Mouse (Mus musculus): ENCODE measurements around the gene Pacsin2. TPM values are rescaled to one million over a fixed set of nuclear protein-coding genes. Genes with fewer than 3 reads are reported as not detected.
"Not testable (repeated sequence)": the region's sequence is repeated elsewhere in the genome, so short reads cannot be mapped to it uniquely, and the experiment has no call there.

The Pacsin2 gene
- polyA plus RNA-seq, 1 experiment from 2014 or later = 47.9 TPM

- H3K4me3 ChIP-seq (ENCODE audit: low read depth, low read length) = no peak overlapping the region
- no peak overlapping the region for H3K27ac ChIP-seq (ENCODE audit: low read length)
- H3K4me2 ChIP-seq (ENCODE audit: low read depth, low read length) = no peak overlapping the region
- no peaks in the 10 kb centered on the region for H3K27me3 ChIP-seq (ENCODE audit: control insufficient read depth, insufficient read depth, low read depth, low read length)
- no peaks in the 10 kb centered on the region for H3K36me3 ChIP-seq (ENCODE audit: control insufficient read depth, insufficient read depth)
- no peak overlapping the region for H3K9ac ChIP-seq (ENCODE audit: low read depth, low read length)
- no peaks in the 10 kb centered on the region for H3K9me3 ChIP-seq (replicated peaks; ENCODE audit: control insufficient read depth, low read length)
- ATAC-seq (ENCODE audit: low read depth) = no peak
- WGBS (ENCODE audit: insufficient replicate concordance) = 64% methylated on average over 8 of the region's 8 CpGs
- peaks cover 17% of the 10 kb centered on the region for H3K4me1 ChIP-seq (ENCODE audit: control insufficient read depth, low read depth, low read length)
These were observed 6.0 kb upstream of the Pacsin2 start for GRCm38 (mm10) chr15:83470443-83470842.

DNA sequence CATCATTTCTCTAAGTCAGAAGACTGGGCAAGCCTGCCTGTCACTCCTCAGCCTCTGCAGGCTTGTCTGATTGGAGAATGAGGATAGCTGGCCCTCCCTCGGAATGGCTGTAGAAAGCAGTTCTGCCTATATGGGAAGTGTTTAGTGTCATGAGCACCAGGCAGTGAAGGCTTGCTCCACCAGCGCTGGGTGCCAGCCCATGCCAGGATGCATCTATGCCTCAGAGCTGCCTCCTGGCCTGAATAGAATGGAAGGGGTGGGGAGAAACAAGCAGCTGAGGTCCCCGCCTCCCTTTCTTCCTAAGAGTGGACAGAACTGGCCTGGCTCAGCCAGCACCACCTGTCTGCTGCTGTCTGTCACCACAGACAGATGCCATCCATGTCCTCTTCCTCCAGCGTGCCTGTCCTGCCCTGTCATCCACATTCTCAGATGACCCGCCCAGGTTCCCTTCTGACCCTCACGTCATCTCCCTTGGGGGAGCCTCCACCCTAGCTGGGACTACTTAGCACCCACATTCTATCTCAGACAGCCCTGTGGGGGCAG is 4.9 kb upstream of the Pacsin2 start:
- Histone ChIP-seq H3K27me3 (ENCODE audit: control insufficient read depth, insufficient read depth, low read depth, low read length) (no peaks in the 10 kb centered on the region), H3K4me1 (ENCODE audit: control insufficient read depth, low read depth, low read length) (peaks cover 17% of the 10 kb centered on the region), H3K9me3 (replicated peaks; ENCODE audit: control insufficient read depth, low read length) (no peaks in the 10 kb centered on the region), H3K4me2 (ENCODE audit: low read depth, low read length) (no peak overlapping the region), H3K27ac (ENCODE audit: low read length) (no peak overlapping the region), H3K36me3 (ENCODE audit: control insufficient read depth, insufficient read depth) (no peaks in the 10 kb centered on the region), H3K4me3 (ENCODE audit: low read depth, low read length) (no peak overlapping the region), H3K9ac (ENCODE audit: low read depth, low read length) (no peak overlapping the region)
- no peak for ATAC-seq (ENCODE audit: low read depth)
- 61% methylated on average over 6 of the region's 6 CpGs for WGBS (ENCODE audit: insufficient replicate concordance)

DNA sequence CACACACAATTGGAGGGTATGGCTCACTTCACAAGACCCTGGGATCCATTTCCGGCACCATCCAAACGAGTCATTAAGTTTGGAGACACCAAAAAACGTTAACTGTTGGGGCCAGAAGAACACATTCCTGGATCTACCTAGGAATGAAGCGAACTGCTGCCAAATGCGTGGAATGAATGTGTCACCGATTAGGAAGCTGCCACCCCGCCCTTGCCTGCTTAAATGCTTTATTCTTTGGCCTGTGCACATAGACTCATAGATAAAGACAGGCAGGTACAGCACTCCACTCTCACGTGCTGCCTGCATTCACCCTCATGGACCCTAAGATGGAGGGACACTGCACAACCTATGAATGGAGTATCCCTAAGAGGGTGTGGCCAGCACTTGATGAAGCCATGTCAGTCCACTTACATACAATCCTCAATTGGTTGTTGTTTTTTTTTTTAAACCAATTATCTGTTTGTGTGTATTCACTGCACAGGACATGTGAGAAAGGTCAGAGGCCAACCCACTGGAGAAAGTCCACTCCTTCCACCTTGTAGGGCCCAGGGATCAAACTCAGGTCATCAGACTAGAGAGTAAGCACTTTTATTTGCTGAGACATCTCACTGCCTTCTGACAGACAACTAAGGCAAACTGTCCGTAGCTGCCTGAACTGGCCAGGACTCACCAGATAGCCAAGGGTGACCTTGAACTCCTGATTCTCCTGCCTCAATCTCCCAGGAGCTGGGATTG is 3.0 kb upstream of the Pacsin2 start:
- H3K36me3 ChIP-seq (ENCODE audit: control insufficient read depth, insufficient read depth) = no peaks in the 10 kb centered on the region
- 66% methylated on average over 9 of the region's 9 CpGs for WGBS (ENCODE audit: insufficient replicate concordance)
- H3K4me3 ChIP-seq (ENCODE audit: low read depth, low read length) = no peak overlapping the region
- H3K4me1 ChIP-seq (ENCODE audit: control insufficient read depth, low read depth, low read length) = peaks cover 22% of the 10 kb centered on the region
- no peaks in the 10 kb centered on the region for H3K9me3 ChIP-seq (replicated peaks; ENCODE audit: control insufficient read depth, low read length)
- no peak overlapping the region for H3K4me2 ChIP-seq (ENCODE audit: low read depth, low read length)
- H3K27ac ChIP-seq (ENCODE audit: low read length) = no peak overlapping the region
- ATAC-seq (ENCODE audit: low read depth) = no peak
- no peaks in the 10 kb centered on the region for H3K27me3 ChIP-seq (ENCODE audit: control insufficient read depth, insufficient read depth, low read depth, low read length)
- no peak overlapping the region for H3K9ac ChIP-seq (ENCODE audit: low read depth, low read length)

- no peak for ATAC-seq (ENCODE audit: low read depth)
- no peak overlapping the region for H3K4me2 ChIP-seq (ENCODE audit: low read depth, low read length)
- H3K9me3 ChIP-seq (replicated peaks; ENCODE audit: control insufficient read depth, low read length) = no peaks in the 10 kb centered on the region
- no peak overlapping the region for H3K9ac ChIP-seq (ENCODE audit: low read depth, low read length)
- WGBS (ENCODE audit: insufficient replicate concordance) = 62% methylated on average over 4 of the region's 4 CpGs
- H3K4me1 ChIP-seq (ENCODE audit: control insufficient read depth, low read depth, low read length) = peaks cover 23% of the 10 kb centered on the region
- H3K36me3 ChIP-seq (ENCODE audit: control insufficient read depth, insufficient read depth) = no peaks in the 10 kb centered on the region
- H3K4me3 ChIP-seq (ENCODE audit: low read depth, low read length) = no peak overlapping the region
- no peak overlapping the region for H3K27ac ChIP-seq (ENCODE audit: low read length)
- no peaks in the 10 kb centered on the region for H3K27me3 ChIP-seq (ENCODE audit: control insufficient read depth, insufficient read depth, low read depth, low read length)
These were observed 1.9 kb upstream of the Pacsin2 start for GRCm38 (mm10) chr15:83466331-83466730.

- Histone ChIP-seq H3K4me1 (ENCODE audit: control insufficient read depth, low read depth, low read length) (peaks cover 26% of the 10 kb centered on the region), H3K4me2 (ENCODE audit: low read depth, low read length) (peak overlapping the region; percentile 54), H3K27me3 (ENCODE audit: control insufficient read depth, insufficient read depth, low read depth, low read length) (no peaks in the 10 kb centered on the region), H3K27ac (ENCODE audit: low read length) (peak overlapping the region; percentile 55; the same call in 1 of the 2 replicates), H3K9me3 (replicated peaks; ENCODE audit: control insufficient read depth, low read length) (no peaks in the 10 kb centered on the region), H3K36me3 (ENCODE audit: control insufficient read depth, insufficient read depth) (no peaks in the 10 kb centered on the region), H3K9ac (ENCODE audit: low read depth, low read length) (0 out of 2 replicates have a peak overlapping the region, but pooled peaks have one; percentile 4), H3K4me3 (ENCODE audit: low read depth, low read length) (peak overlapping the region; percentile 77)
- ATAC-seq (ENCODE audit: low read depth) = no peak
- 62% methylated on average over 19 of the region's 19 CpGs for WGBS (ENCODE audit: insufficient replicate concordance)
These were observed 672 bp upstream of the Pacsin2 start for GRCm38 (mm10) chr15:83464905-83465650.

DNA sequence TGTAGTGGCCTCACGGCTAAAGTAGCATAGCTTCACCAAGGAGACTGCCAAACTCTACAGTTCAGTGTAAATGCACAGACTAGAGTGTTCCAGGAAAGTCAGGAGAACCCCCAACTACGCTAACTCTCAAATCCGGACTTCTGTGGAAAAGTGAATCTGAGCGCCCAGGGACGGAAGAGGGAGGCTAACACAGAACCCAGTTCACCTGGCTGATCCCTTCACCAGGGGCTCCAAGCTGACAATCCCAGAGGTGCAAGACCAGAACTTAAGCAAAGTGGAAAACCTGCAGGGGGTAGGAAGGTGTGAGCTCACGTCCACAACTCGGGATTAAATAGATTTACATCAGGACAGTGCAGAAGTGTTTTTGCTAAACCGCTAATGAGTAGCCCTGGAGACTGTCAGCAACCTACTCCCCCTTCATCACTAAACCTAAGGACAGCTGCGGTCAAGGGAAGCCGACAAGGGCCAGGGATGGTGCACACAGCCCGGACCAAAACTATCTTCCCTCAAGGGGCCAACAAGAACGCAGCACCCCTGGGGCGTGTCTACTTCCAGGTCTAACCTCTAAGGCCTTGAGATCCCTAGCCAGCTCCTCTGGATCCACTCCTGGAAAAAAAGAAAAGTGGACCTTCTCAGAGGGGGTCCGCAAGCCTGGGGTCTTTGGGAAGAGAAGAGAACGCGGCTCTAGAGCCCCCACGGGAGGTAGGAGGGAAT is 880 bp downstream of the Pacsin2 start:
- Histone ChIP-seq H3K4me1 (ENCODE audit: control insufficient read depth, low read depth, low read length) (peaks cover 26% of the 10 kb centered on the region), H3K4me2 (ENCODE audit: low read depth, low read length) (peak overlapping the region; percentile 97), H3K4me3 (ENCODE audit: low read depth, low read length) (peak overlapping the region; percentile 77), H3K9ac (ENCODE audit: low read depth, low read length) (peak overlapping the region; percentile 79), H3K27ac (ENCODE audit: low read length) (peak overlapping the region; percentile 81), H3K36me3 (ENCODE audit: control insufficient read depth, insufficient read depth) (no peaks in the 10 kb centered on the region), H3K27me3 (ENCODE audit: control insufficient read depth, insufficient read depth, low read depth, low read length) (no peaks in the 10 kb centered on the region), H3K9me3 (replicated peaks; ENCODE audit: control insufficient read depth, low read length) (no peaks in the 10 kb centered on the region)
- no peak for ATAC-seq (ENCODE audit: low read depth)
- 12% methylated on average over 17 of the region's 17 CpGs for WGBS (ENCODE audit: insufficient replicate concordance)

- H3K4me3 ChIP-seq (ENCODE audit: low read depth, low read length) = peak overlapping the region; percentile 77; the same call in 1 of the 2 replicates
- not testable (repeated sequence) for H3K9ac ChIP-seq (ENCODE audit: low read depth, low read length); H3K27ac ChIP-seq (ENCODE audit: low read length); ATAC-seq (ENCODE audit: low read depth); H3K9me3 ChIP-seq (replicated peaks; ENCODE audit: control insufficient read depth, low read length); H3K27me3 ChIP-seq (ENCODE audit: control insufficient read depth, insufficient read depth, low read depth, low read length); H3K36me3 ChIP-seq (ENCODE audit: control insufficient read depth, insufficient read depth)
- peaks cover 26% of the 10 kb centered on the region for H3K4me1 ChIP-seq (ENCODE audit: control insufficient read depth, low read depth, low read length)
- WGBS (ENCODE audit: insufficient replicate concordance) = 84% methylated on average over 8 of the region's 8 CpGs
- H3K4me2 ChIP-seq (ENCODE audit: low read depth, low read length) = peak overlapping the region; percentile 97
These were observed 2.1 kb downstream of the Pacsin2 start for GRCm38 (mm10) chr15:83462349-83462748.

GRCm38 (mm10) chr15:83460891-83461290 is 3.5 kb downstream of the Pacsin2 start:
- no peaks in the 10 kb centered on the region for H3K27me3 ChIP-seq (ENCODE audit: control insufficient read depth, insufficient read depth, low read depth, low read length)
- no peak for ATAC-seq (ENCODE audit: low read depth)
- no peak overlapping the region for H3K9ac ChIP-seq (ENCODE audit: low read depth, low read length)
- peaks cover 29% of the 10 kb centered on the region for H3K4me1 ChIP-seq (ENCODE audit: control insufficient read depth, low read depth, low read length)
- H3K27ac ChIP-seq (ENCODE audit: low read length) = no peak overlapping the region
- H3K36me3 ChIP-seq (ENCODE audit: control insufficient read depth, insufficient read depth) = no peaks in the 10 kb centered on the region
- no peak overlapping the region for H3K4me2 ChIP-seq (ENCODE audit: low read depth, low read length)
- no peak overlapping the region for H3K4me3 ChIP-seq (ENCODE audit: low read depth, low read length)
- 73% methylated on average over 3 of the region's 3 CpGs for WGBS (ENCODE audit: insufficient replicate concordance)
- no peaks in the 10 kb centered on the region for H3K9me3 ChIP-seq (replicated peaks; ENCODE audit: control insufficient read depth, low read length)
